Mouse (Mus musculus) forebrain, embryonic 16.5 days (tissue): Measurements from ENCODE around the gene Gm8050. TPM values are rescaled to one million over a fixed set of nuclear protein-coding genes. Genes with fewer than 3 reads are reported as not detected.
"Not testable (repeated sequence)": the region's sequence is repeated elsewhere in the genome, so short reads cannot be mapped to it uniquely, and the experiment has no call there.

Source experiments
- ATAC-seq: fragments of 200-750 bp; cut with Nextera tagmentation; 2 replicates; pipeline ENCODE4 v1.8.0; 2017; ENCODE audit warnings: mild to moderate bottlenecking, moderate library complexity
- H3K27ac ChIP-seq: fragments of 300-500 bp; sonication (generic); 2 replicates; pipeline ENCODE4 v1.5.1; 2014; ENCODE audit warnings: low read length, control low read depth
- H3K27me3 ChIP-seq: fragments of 300-500 bp; sonication (generic); replicated peaks from 2 replicates; pipeline ENCODE4 v1.6.1; 2014; ENCODE audit warnings: low read length; ENCODE audit not compliant: control insufficient read depth, insufficient read depth
- H3K36me3 ChIP-seq: fragments of 300-500 bp; sonication (generic); 2 replicates; pipeline ENCODE4 v1.6.1; 2014; ENCODE audit not compliant: control insufficient read depth, insufficient read depth
- H3K4me1 ChIP-seq: fragments of 300-500 bp; sonication (generic); replicated peaks from 2 replicates; pipeline ENCODE4 v1.6.1; 2014; ENCODE audit warnings: low read length; ENCODE audit not compliant: control insufficient read depth, insufficient read depth
- H3K4me2 ChIP-seq: fragments of 300-500 bp; sonication (generic); 2 replicates; pipeline ENCODE4 v1.6.1; 2014; ENCODE audit warnings: mild to moderate bottlenecking, low read length, control low read depth
- H3K4me3 ChIP-seq: fragments of 300-500 bp; sonication (generic); replicated peaks from 2 replicates; pipeline ENCODE4 v1.5.1; 2014; ENCODE audit warnings: mild to moderate bottlenecking, low read length, control low read depth
- H3K9ac ChIP-seq: fragments of 300-500 bp; sonication (generic); replicated peaks from 2 replicates; pipeline ENCODE4 v1.6.1; 2014; ENCODE audit warnings: low read depth, low read length, control low read depth
- H3K9me3 ChIP-seq: fragments of 300-500 bp; sonication (generic); 2 replicates; pipeline ENCODE4 v1.6.1; 2016; ENCODE audit warnings: low read length; ENCODE audit not compliant: control insufficient read depth
- WGBS: fragments of 180-500 bp; shearing (Covaris S2); extraction: QIAGEN DNeasy Blood & Tissue Kit; methylation state at CpG from one replicate; pipeline ENCODE4 v1.1.7; 2014; 5-methylcytosine and 5-hydroxymethylcytosine counted together
- polyA plus RNA-seq: library from polyadenylated mRNA; unstranded; fragments of >200 nt; fragmentation: Nextera tagmentation; extraction: Ambion mirVana; gene quantifications from 2 replicates; pipeline ENCODE4 v1.2.1, GENCODE M21; 2015

The Gm8050 gene
- not detected in 2 replicates for polyA plus RNA-seq

DNA sequence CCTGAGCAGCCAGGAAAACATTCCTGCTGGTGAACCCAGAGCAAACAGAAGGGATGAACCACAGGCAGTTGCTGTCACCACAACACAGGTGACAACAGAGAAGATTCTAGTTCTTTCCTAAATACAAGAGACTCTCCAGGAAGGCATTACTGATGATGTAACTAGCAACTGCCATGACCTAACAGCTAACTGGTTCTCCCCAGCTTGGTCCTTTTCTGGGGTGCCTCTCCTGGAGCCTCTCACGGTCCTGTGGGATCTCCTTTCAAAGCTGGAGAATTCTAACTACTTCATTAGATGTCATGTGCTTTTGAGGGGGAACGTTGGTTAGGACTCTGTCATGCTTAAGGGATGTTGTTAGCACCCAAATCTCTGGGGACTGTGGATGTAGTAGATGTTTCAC is at the start of gene Gm8050:
Gene Gm8050 (minus strand): TSS at position 101 of the 400 bp plus-strand sequence.
- H3K4me3 ChIP-seq, ATAC-seq, H3K4me1 ChIP-seq, H3K36me3 ChIP-seq, H3K9me3 ChIP-seq, H3K4me2 ChIP-seq, H3K27ac ChIP-seq, H3K27me3 ChIP-seq, H3K9ac ChIP-seq: not testable (repeated sequence)
- no CpG with 5 or more reads among the region's 2 CpGs for WGBS

DNA sequence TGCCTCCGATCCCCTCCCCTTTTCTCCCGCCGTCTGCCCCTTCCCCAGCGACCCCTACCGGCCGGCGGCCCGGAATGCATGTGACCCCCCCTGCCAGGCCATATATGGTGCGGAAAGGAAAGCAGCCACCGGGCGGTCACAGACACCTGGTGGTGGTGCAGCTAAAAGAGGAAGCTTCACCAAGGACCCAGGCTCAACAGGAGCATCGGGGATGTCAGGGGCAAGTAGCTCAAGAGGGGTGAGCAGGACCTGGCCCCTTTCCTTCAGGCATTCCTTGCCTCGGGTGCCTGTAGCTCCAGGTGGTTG is 37.1 kb upstream of the Gm8050 start:
- not testable (repeated sequence) for H3K36me3 ChIP-seq, H3K9me3 ChIP-seq, H3K4me1 ChIP-seq, ATAC-seq, H3K4me2 ChIP-seq, H3K9ac ChIP-seq, H3K27ac ChIP-seq, H3K27me3 ChIP-seq
- peak overlapping the region; percentile 39 for H3K4me3 ChIP-seq
- 3% methylated on average over 4 of the region's 13 CpGs for WGBS

DNA sequence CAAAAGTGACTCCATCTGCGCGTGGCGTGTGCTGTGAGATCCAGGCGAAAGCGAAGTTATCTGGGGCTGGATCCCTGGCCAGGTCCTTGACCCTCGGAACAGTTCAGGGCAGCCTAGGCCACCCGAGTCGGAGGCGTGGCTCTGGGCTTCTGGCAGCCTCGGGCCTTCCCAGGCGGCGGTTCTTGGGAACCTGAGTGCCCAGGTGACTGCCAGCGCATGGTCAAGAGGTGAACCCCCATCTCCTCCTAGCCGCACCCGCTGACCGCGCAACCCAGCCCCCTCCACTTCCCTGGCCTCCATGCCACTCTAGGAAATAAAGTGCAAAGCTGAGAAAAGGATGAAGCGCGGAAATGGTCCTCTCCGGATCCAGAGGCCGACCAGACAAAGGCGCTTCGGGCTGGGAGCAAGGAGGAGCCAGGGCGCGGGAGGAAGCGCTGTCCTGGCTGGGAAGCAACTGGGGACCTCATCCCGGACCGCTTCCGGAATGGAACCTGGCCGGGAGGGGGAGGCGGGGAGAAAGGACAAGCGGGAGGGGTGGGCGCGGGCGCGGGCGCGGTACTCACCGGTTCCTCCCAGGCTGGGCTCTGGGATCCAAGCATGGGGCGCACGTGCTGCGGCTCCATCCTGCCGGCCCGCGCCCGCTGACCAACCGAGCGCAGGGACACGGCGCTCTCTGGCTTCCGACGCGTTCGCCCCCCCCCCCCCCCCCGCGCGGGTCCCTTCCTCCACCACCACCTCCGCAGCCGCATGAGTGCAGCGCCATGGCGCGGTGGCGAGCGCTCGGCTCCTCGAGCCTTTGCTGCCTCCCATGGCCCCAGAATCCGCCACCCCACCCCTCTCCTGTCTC is 36.6 kb upstream of the Gm8050 start:
- Histone ChIP-seq H3K4me2 (peak overlapping the region; percentile 29), H3K4me3 (peak overlapping the region; percentile 39), H3K9ac (peak overlapping the region; percentile 51; the same call in 1 of the 2 replicates)
- not testable (repeated sequence) for H3K4me1 ChIP-seq, H3K9me3 ChIP-seq, H3K36me3 ChIP-seq, H3K27ac ChIP-seq, H3K27me3 ChIP-seq, ATAC-seq
- WGBS = under 1% methylated on average over 34 of the region's 67 CpGs

DNA sequence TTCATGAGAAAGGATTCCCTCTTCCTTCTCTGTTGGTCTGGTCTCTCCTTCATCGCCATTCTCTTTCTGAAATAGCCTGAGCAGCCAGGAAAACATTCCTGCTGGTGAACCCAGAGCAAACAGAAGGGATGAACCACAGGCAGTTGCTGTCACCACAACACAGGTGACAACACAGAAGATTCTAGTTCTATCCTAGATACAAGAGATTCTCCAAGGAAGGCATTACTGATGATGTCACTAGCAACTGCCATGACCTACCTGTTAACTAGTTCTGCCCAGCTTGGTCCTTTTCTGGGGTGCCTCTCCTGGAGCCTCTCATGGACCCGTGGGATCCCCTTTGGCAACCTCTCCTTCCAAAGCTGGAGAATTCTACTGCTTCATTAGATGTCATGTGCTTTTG is 22.2 kb upstream of the Gm8050 start, which contains the start of gene Gm3636:
Gene Gm3636 (minus strand): TSS at position 101 of the 400 bp plus-strand sequence.
- not testable (repeated sequence) for ATAC-seq, H3K36me3 ChIP-seq, H3K9me3 ChIP-seq, H3K4me3 ChIP-seq, H3K4me2 ChIP-seq, H3K27ac ChIP-seq, H3K9ac ChIP-seq, H3K4me1 ChIP-seq, H3K27me3 ChIP-seq
- no CpG with 5 or more reads among the region's 2 CpGs for WGBS

DNA sequence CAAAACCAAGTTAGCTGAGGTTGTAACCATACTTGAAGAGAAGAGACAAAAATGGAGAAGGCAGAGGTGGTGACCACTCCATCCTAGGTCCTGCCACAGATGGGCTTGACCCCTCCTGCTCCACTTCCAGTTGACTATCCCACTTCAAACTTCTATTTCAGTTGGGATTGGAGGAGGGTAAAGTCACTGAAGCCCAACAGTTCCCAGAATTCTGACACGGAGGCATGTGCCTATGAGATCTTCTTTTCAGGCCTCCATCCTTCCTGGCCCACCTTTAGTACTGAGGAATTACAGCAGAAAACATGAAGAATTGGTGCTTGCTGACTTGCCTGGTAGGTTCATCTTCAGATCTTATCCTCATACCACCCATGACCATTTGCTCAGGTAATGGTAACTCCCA is 36.0 kb downstream of the Gm8050 start, which contains the start of gene Gm10251:
Gene Gm10251 (minus strand): TSS at position 101 of the 400 bp plus-strand sequence.
- ATAC-seq = not testable (repeated sequence)

More for the DNA sequence above, 36.0 kb downstream of the Gm8050 start, which contains the start of gene Gm10251:
- no CpG with 5 or more reads among the region's 1 CpGs for WGBS
- not testable (repeated sequence) for H3K27ac ChIP-seq, H3K9ac ChIP-seq, H3K4me2 ChIP-seq, H3K4me1 ChIP-seq, H3K36me3 ChIP-seq, H3K9me3 ChIP-seq, H3K27me3 ChIP-seq, H3K4me3 ChIP-seq

Other genes starting within 250 kb of the Gm8050 start
- gene Gm8356, start 183.0 kb downstream of the Gm8050 start, polyA plus RNA-seq = not detected in 2 replicates
- 1.0 TPM in 1 of 2 replicates, not detected in the other for gene Gm3629, start 129.6 kb downstream of the Gm8050 start, polyA plus RNA-seq
- gene Gm3460, start 97.8 kb downstream of the Gm8050 start, polyA plus RNA-seq = 0.37 TPM in 1 of 2 replicates, not detected in the other
- gene Gm10251, start 36.1 kb downstream of the Gm8050 start, polyA plus RNA-seq = not detected in 2 replicates
- gene Gm3636, start 22.1 kb upstream of the Gm8050 start, polyA plus RNA-seq = 11.5 and 16.2 TPM in 2 replicates
- not detected in 2 replicates for gene Gm8362, start 54.2 kb upstream of the Gm8050 start, polyA plus RNA-seq
- not detected in 2 replicates for gene Gm3642, start 120.1 kb upstream of the Gm8050 start, polyA plus RNA-seq
- gene Gm3667, start 169.7 kb upstream of the Gm8050 start, polyA plus RNA-seq = 7.2 and 9.8 TPM in 2 replicates